Mouse (Mus musculus) T-helper 1 cell (primary cell): ENCODE measurements around the gene Gm16253.

ENCODE experiments used
- in situ Hi-C: fragments of 300-600 bp; cut with MboI, MseI; formaldehyde crosslinking; loops from one replicate; pipeline ENCODE4 v1.15.1; 2025; ENCODE audit warnings: high pct_unique_total_duplicates

The Gm16253 gene

GRCm38 (mm10) chr3:96571896-96572698 is 4.7 kb upstream of the Gm16253 start:
- in situ Hi-C loops = no loop called here

- in situ Hi-C loops = no loop called here
Measured at GRCm38 (mm10) chr3:96573611-96574511, 2.9 kb upstream of the Gm16253 start.

- in situ Hi-C loops = loop anchor here (5.0 kb wide), 1 partner anchor 73 kb away; no protein-coding TSS in a partner anchor
Measured at GRCm38 (mm10) chr3:96575272-96575984, 1.4 kb upstream of the Gm16253 start.

GRCm38 (mm10) chr3:96576005-96576658 is 652 bp upstream of the Gm16253 start:
- in situ Hi-C loops = loop anchor here (5.0 kb wide), 1 partner anchor 74 kb away; no protein-coding TSS in a partner anchor

GRCm38 (mm10) chr3:96577566-96577965 is 782 bp downstream of the Gm16253 start:
- in situ Hi-C loops = loop anchor here (5.0 kb wide), 1 partner anchor 75 kb away; no protein-coding TSS in a partner anchor

GRCm38 (mm10) chr3:96578561-96579238 is 1.9 kb downstream of the Gm16253 start:
- in situ Hi-C loops = loop anchor here (5.0 kb wide), 1 partner anchor 76 kb away; no protein-coding TSS in a partner anchor

GRCm38 (mm10) chr3:96579239-96579750 is 2.5 kb downstream of the Gm16253 start:
- in situ Hi-C loops = loop anchor here (5.0 kb wide), 1 partner anchor 77 kb away; no protein-coding TSS in a partner anchor

GRCm38 (mm10) chr3:96579885-96580454 is 3.2 kb downstream of the Gm16253 start:
- in situ Hi-C loops = loop anchor here (5.0 kb wide), 3 partner anchors 38 to 78 kb away; no protein-coding TSS in a partner anchor

- in situ Hi-C loops = loop anchor here (5.0 kb wide), 2 partner anchors 39 to 61 kb away; no protein-coding TSS in a partner anchor
Measured at GRCm38 (mm10) chr3:96581141-96581540, 4.4 kb downstream of the Gm16253 start.

GRCm38 (mm10) chr3:96581771-96582515 is 5.2 kb downstream of the Gm16253 start:
- in situ Hi-C loops = loop anchor here (5.0 kb wide), 2 partner anchors 40 to 60 kb away; no protein-coding TSS in a partner anchor

- in situ Hi-C loops = loop anchor here (5.0 kb wide), 2 partner anchors 41 to 59 kb away; no protein-coding TSS in a partner anchor
Measured at GRCm38 (mm10) chr3:96583386-96583785, 6.6 kb downstream of the Gm16253 start.

- in situ Hi-C loops = no loop called here
Measured at GRCm38 (mm10) chr3:96590657-96591056, 13.9 kb downstream of the Gm16253 start.

- in situ Hi-C loops = no loop called here
Measured at GRCm38 (mm10) chr3:96593374-96593773, 16.6 kb downstream of the Gm16253 start.

GRCm38 (mm10) chr3:96593790-96594560 is 17.2 kb downstream of the Gm16253 start, which contains the start of gene Polr3gl:
Gene Polr3gl, minus strand, starts transcription at chr3:96594181.
- in situ Hi-C loops = no loop called here

- in situ Hi-C loops = no loop called here
Measured at GRCm38 (mm10) chr3:96594851-96595250, 18.1 kb downstream of the Gm16253 start.

- in situ Hi-C loops = no loop called here
Measured at GRCm38 (mm10) chr3:96595661-96596060, 18.9 kb downstream of the Gm16253 start.

- in situ Hi-C loops = no loop called here
Measured at GRCm38 (mm10) chr3:96596228-96596707, 19.5 kb downstream of the Gm16253 start, which contains the start of gene Ankrd34a. Gene Ankrd34a, plus strand, starts transcription at chr3:96596636.

- in situ Hi-C loops = no loop called here
Measured at GRCm38 (mm10) chr3:96596855-96597254, 20.1 kb downstream of the Gm16253 start.
